In genomic region chr1:188947794-188948193, GRCm38 (mm10) we compare ENCODE assay signal across 8 mouse cellular contexts. TPM values are rescaled to one million over a fixed set of nuclear protein-coding genes. Genes with fewer than 3 reads are reported as not detected.
A peak's percentile ranks its signal among the peaks of the same experiment; 100 is the strongest.
DNase-seq lines count a peak whose midpoint lies in the region; ATAC-seq and TF ChIP-seq lines count a peak whose summit lies in the region.

No protein-coding gene starts in this region.

- no peaks in the 10 kb centered on the region for H3K27me3 ChIP-seq in hindbrain, postnatal 0 days (ENCODE audit: insufficient read depth, low read length)
- H3K27me3 ChIP-seq in hindbrain, embryonic 13.5 days: no peaks in the 10 kb centered on the region
- no peaks in the 10 kb centered on the region; a peak in 1 of 4 replicates for H3K27me3 ChIP-seq in MEL (ENCODE audit: control insufficient read depth in 1 of 2, insufficient read depth in 2 of 2, low read length in 2 of 2)
- no peaks in the 10 kb centered on the region for H3K27me3 ChIP-seq in liver, embryonic 11.5 days (replicated peaks; ENCODE audit: control insufficient read depth, insufficient read depth, low read length)

- TF ChIP-seq CTCF in hindbrain, postnatal 0 days (IDR thresholded peaks at IDR 0.05; ENCODE audit: low read depth): peak; percentile 44
- TF ChIP-seq CTCF in MEL (IDR thresholded peaks at IDR 0.05 in 2 of 3, conservative IDR thresholded peaks at IDR 0.05 in 1 of 3; ENCODE audit: control insufficient read depth in 1 of 3, insufficient read depth in 1 of 3, low read depth in 2 of 3, low read length in 3 of 3, poor library complexity in 1 of 3, severe bottlenecking in 1 of 3): peak; percentile 64 to 74 (median 66)

- no peak overlapping the region for H3K4me3 ChIP-seq in hindbrain, postnatal 0 days (ENCODE audit: low read length)
- H3K4me3 ChIP-seq in hindbrain, embryonic 13.5 days: no peak overlapping the region
- no peak overlapping the region for H3K4me3 ChIP-seq in MEL (ENCODE audit: control insufficient read depth in 1 of 2, insufficient read depth in 1 of 2, low read depth in 2 of 2, low read length in 2 of 2)
- no peak overlapping the region for H3K4me3 ChIP-seq in liver, embryonic 11.5 days (ENCODE audit: low read depth, low read length)

- ATAC-seq in hindbrain, postnatal 0 days: no peak
- ATAC-seq in hindbrain, embryonic 13.5 days (ENCODE audit: low FRiP score): no peak
- no peak for ATAC-seq in liver, embryonic 11.5 days (replicated peaks; ENCODE audit: low FRiP score)
- ATAC-seq in erythroid progenitor cell, adult 5-6 weeks (replicated peaks; ENCODE audit: low FRiP score, poor library complexity, severe bottlenecking): no peak

- H3K9ac ChIP-seq in hindbrain, postnatal 0 days (replicated peaks; ENCODE audit: low read length): no peak overlapping the region
- H3K9ac ChIP-seq in hindbrain, embryonic 13.5 days: no peak overlapping the region
- no peak overlapping the region for H3K9ac ChIP-seq in MEL (ENCODE audit: control insufficient read depth, low read depth, low read length, poor library complexity, severe bottlenecking)
- H3K9ac ChIP-seq in liver, embryonic 11.5 days (ENCODE audit: low read depth, low read length): no peak overlapping the region

- H3K9me3 ChIP-seq in hindbrain, postnatal 0 days (ENCODE audit: low read length): no peaks in the 10 kb centered on the region
- no peaks in the 10 kb centered on the region for H3K9me3 ChIP-seq in hindbrain, embryonic 13.5 days
- H3K9me3 ChIP-seq in MEL (replicated peaks; ENCODE audit: insufficient read depth, low read length): no peaks in the 10 kb centered on the region
- H3K9me3 ChIP-seq in liver, embryonic 11.5 days (ENCODE audit: control insufficient read depth, low read length): no peaks in the 10 kb centered on the region

- H3K36me3 ChIP-seq in hindbrain, postnatal 0 days (ENCODE audit: insufficient read depth, low read length): no peaks in the 10 kb centered on the region
- H3K36me3 ChIP-seq in hindbrain, embryonic 13.5 days: no peaks in the 10 kb centered on the region
- no peaks in the 10 kb centered on the region for H3K36me3 ChIP-seq in MEL (ENCODE audit: control insufficient read depth in 1 of 2, insufficient read depth in 2 of 2, low read length in 2 of 2)
- H3K36me3 ChIP-seq in liver, embryonic 11.5 days (ENCODE audit: control insufficient read depth, insufficient read depth, low read length): no peaks in the 10 kb centered on the region

- no peak overlapping the region for H3K4me2 ChIP-seq in hindbrain, postnatal 0 days (ENCODE audit: low read depth, low read length)
- H3K4me2 ChIP-seq in hindbrain, embryonic 13.5 days: no peak overlapping the region
- H3K4me2 ChIP-seq in liver, embryonic 11.5 days: no peak overlapping the region

- no peaks in the 10 kb centered on the region for H3K79me2 ChIP-seq in MEL (ENCODE audit: control insufficient read depth, insufficient read depth, low read length, poor library complexity)

- no peak for DNase-seq in hindbrain, postnatal 0 days (ENCODE audit: low spot score)
- DNase-seq in 3T3-L1 (ENCODE audit: low read depth, low spot score): peak; percentile 35
- DNase-seq in MEL (ENCODE audit: low read depth, low spot score): peak; percentile 70
- peak; percentile 37 for DNase-seq in liver, embryonic 11.5 days (ENCODE audit: low spot score)
- DNase-seq in ovary, postnatal 36 days (ENCODE audit: low spot score): no peak
- DNase-seq in right cerebral cortex, postnatal 25 days: no peak

- no peak for TF ChIP-seq POLR2A in MEL (IDR thresholded peaks at IDR 0.05; ENCODE audit: control insufficient read depth in 1 of 2, insufficient read depth in 1 of 2, low read depth in 1 of 2, low read length in 2 of 2, poor library complexity in 1 of 2)

- 58% methylated on average over 5 of the region's 5 CpGs for WGBS in hindbrain, postnatal 0 days
- 64% methylated on average over 5 of the region's 5 CpGs for WGBS in hindbrain, embryonic 13.5 days
- WGBS in liver, embryonic 11.5 days: 53% methylated on average over 5 of the region's 5 CpGs

- peak; percentile 64 for TF ChIP-seq RAD21 in MEL (IDR thresholded peaks at IDR 0.05; ENCODE audit: low read depth, low read length)

- H3K4me1 ChIP-seq in hindbrain, postnatal 0 days (ENCODE audit: insufficient read depth, low read length): 0 out of 2 replicates have a peak, but pooled peaks cover 3% of the 10 kb centered on the region
- 0 out of 2 replicates have a peak, but pooled peaks cover 5% of the 10 kb centered on the region for H3K4me1 ChIP-seq in hindbrain, embryonic 13.5 days (replicated peaks)
- H3K4me1 ChIP-seq in MEL (ENCODE audit: control insufficient read depth in 1 of 2, insufficient read depth in 2 of 2, low read length in 2 of 2): no peaks in the 10 kb centered on the region
- H3K4me1 ChIP-seq in liver, embryonic 11.5 days (replicated peaks; ENCODE audit: control insufficient read depth, insufficient read depth, low read length): no peaks in the 10 kb centered on the region

- no peak for TF ChIP-seq EP300 in MEL (IDR thresholded peaks at IDR 0.05; ENCODE audit: low read depth in 1 of 2, low read length in 2 of 2)

- H3K27ac ChIP-seq in hindbrain, postnatal 0 days: no peak overlapping the region
- no peak overlapping the region for H3K27ac ChIP-seq in hindbrain, embryonic 13.5 days
- H3K27ac ChIP-seq in MEL (ENCODE audit: control insufficient read depth, low read depth, low read length): no peak overlapping the region
- H3K27ac ChIP-seq in liver, embryonic 11.5 days (ENCODE audit: low read depth, low read length): no peak overlapping the region

TF ChIP-seq in MEL, 35 proteins besides CTCF, POLR2A, EP300 and RAD21:
- no peak for TF ChIP-seq HCFC1 (IDR thresholded peaks at IDR 0.05; ENCODE audit: low read depth, low read length)
- TF ChIP-seq MEF2A (IDR thresholded peaks at IDR 0.05; ENCODE audit: extremely low read depth, insufficient replicate concordance, low read depth, low read length, poor library complexity, severe bottlenecking): no peak
- no peak for TF ChIP-seq ETS1 (IDR thresholded peaks at IDR 0.05; ENCODE audit: low read depth, low read length)
- TF ChIP-seq KAT2A (conservative IDR thresholded peaks at IDR 0.05; ENCODE audit: low read depth, low read length): no peak
- TF ChIP-seq ZC3H11A (IDR thresholded peaks at IDR 0.05; ENCODE audit: low read depth, low read length): peak; percentile 41
- peak; percentile 60 for TF ChIP-seq SMC3 (IDR thresholded peaks at IDR 0.05; ENCODE audit: low read depth, low read length)
- TF ChIP-seq ZMIZ1 (IDR thresholded peaks at IDR 0.05; ENCODE audit: low read depth, low read length): no peak
- TF ChIP-seq ZNF384 (IDR thresholded peaks at IDR 0.05; ENCODE audit: low read depth, low read length): peak; percentile 94
- no peak for TF ChIP-seq USF1 (IDR thresholded peaks at IDR 0.05; ENCODE audit: low read depth, low read length)
- TF ChIP-seq GABPA (IDR thresholded peaks at IDR 0.05; ENCODE audit: low read depth, low read length): no peak
TF ChIP-seq in MEL: peak in this region for 3.

RNA-seq across cellular contexts. Expression of gene Kctd3, which starts 59.8 kb away (rescaled TPM):
- 65.0 and 73.8 TPM in 2 replicates for total RNA-seq in hindbrain, postnatal 0 days (2014; rRNA removed)
- 40.7 and 45.4 TPM in 2 replicates for polyA plus RNA-seq in hindbrain, postnatal 0 days (2015; fragmentation: Nextera tagmentation; extraction: Ambion mirVana)
- 34.4 and 36.2 TPM in 2 replicates for polyA plus RNA-seq in hindbrain, embryonic 13.5 days (2015; fragmentation: Nextera tagmentation; extraction: Ambion mirVana)
- total RNA-seq in MEL (2012; rRNA removed): 26.8 and 27.7 TPM in 2 replicates
- polyA plus RNA-seq in MEL (2012; ENCODE audit: insufficient read depth in 1 of 2, insufficient read length in 2 of 2, low read depth in 1 of 2, low replicate concordance in 2 of 2, missing spikeins in 1 of 2): 10 to 100 TPM in 1 of 2 experiments, not detected in 1; 42.3 TPM
- 22.7 and 23.8 TPM in 2 replicates for polyA plus RNA-seq in liver, embryonic 11.5 days (2014; fragmentation: Nextera tagmentation; extraction: Ambion mirVana)
- total RNA-seq in erythroid progenitor cell, adult 5-6 weeks (2015; ENCODE audit: low replicate concordance): 7.6 and 11.7 TPM in 2 replicates
- 10.2 and 14.8 TPM in 2 replicates for total RNA-seq in erythroid progenitor cell, adult 5-6 weeks (2017; ENCODE audit: low replicate concordance)

Comparison
In these comparisons a context has a peak if more than half of its experiments do, and no peak if none do; other contexts are left out.
1. DNase-seq: peak in 3T3-L1 (single experiment), MEL (single experiment) and liver, embryonic 11.5 days (single experiment); none in hindbrain, postnatal 0 days (single experiment), ovary, postnatal 36 days (single experiment) and right cerebral cortex, postnatal 25 days (single experiment).